Mouse (Mus musculus) cerebellum, postnatal 25 days (tissue): ENCODE results near the gene Tmem150c.

ENCODE experiments used
- DNase-seq, 2 experiments: peaks; one replicate each; pipeline ENCODE4 v3.0.0; 2021; ENCODE audit warnings: mixed read lengths in 2 of 2

Gene Tmem150c

GRCm38 (mm10) chr5:100096955-100097354 is 62.7 kb downstream of the Tmem150c start:
- no peak for DNase-seq

- peak; percentile 53 to 67 for DNase-seq
Observed at GRCm38 (mm10) chr5:100091602-100092001, 68.0 kb downstream of the Tmem150c start.

DNA sequence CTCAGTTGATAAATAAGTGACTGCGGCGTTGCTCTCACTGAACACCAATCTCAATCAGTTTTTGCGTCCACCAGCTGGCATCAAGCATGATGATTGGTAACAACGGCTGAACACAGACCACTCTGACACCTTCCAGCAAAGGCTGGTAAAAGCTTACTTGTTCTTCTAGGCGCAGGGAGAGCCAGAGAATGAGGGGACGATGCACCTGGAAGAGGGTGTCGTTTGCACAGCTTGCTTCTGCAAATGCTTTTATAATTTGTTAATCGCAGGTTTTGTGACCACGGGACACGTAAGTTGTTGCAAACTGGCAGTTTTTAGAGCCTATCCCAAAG is 68.4 kb downstream of the Tmem150c start:
- DNase-seq = no peak

GRCm38 (mm10) chr5:100090515-100091262 is 68.9 kb downstream of the Tmem150c start:
- no peak for DNase-seq

- no peak for DNase-seq
Observed at GRCm38 (mm10) chr5:100085097-100085496, 74.5 kb downstream of the Tmem150c start.

GRCm38 (mm10) chr5:100083953-100084562 is 75.5 kb downstream of the Tmem150c start:
- DNase-seq = no peak

DNA sequence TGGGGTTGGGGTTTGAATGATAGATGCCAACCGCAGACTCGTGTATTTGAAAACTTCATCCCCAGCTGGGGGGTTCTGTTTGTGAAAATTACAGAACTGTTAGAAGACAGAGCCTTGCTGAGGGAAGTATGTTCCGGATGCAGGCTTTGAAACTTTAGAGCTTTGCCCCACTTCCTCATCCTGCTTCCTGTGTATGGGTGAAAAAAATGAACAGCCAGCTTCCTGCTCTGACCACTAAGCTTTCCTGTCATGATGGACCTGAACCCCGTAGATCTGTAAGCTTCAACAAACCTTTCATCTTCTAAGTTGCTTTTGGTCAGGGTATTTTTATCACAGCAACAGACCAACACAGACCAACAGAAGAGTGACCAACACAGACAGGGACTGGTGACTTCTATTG is 77.6 kb downstream of the Tmem150c start:
- no peak for DNase-seq

DNA sequence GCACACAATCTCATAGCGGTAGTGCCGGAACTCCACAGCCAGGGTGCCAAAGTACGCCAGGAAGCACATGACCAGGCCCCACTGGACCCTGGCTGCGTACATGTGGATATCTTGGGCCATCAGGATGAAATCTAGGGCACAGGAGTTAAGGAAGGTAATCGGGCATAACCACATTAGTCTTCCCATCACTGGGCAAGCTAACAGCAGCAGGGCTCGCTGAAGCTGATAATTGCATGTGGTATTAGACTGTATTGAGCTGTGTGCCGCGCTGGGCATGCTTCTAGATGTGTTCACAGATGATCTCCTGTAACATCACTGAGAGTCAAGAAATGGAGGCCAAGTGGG is 79.7 kb downstream of the Tmem150c start:
- no peak for DNase-seq

GRCm38 (mm10) chr5:100079040-100079930 is 80.3 kb downstream of the Tmem150c start:
- peak; percentile 56 for DNase-seq

GRCm38 (mm10) chr5:100074571-100074970 is 85.0 kb downstream of the Tmem150c start:
- DNase-seq = peak; percentile 45 to 68

- no peak for DNase-seq
Observed at GRCm38 (mm10) chr5:100072557-100072956, 87.1 kb downstream of the Tmem150c start.

- DNase-seq = no peak
Observed at GRCm38 (mm10) chr5:100071541-100071940, 88.1 kb downstream of the Tmem150c start.

DNA sequence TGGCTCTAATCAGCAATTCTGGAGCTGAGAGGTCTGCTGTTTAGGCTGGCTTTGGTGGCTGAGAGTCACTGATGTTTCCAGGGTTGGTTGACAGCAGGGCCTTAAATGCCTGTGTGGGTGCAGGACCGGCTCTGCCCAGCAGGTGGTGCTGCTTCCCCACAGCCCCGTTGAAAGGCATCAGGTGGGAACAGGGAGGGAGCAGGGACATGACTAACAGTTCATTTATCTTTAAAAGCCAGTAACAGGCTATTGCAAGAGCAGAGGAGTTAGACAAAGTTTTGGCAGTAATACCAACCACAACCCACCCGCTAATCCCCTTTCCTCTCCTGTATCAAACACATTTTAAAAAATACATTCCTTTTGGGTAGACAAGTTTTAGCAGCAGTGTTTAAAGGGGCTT is 89.4 kb downstream of the Tmem150c start:
- DNase-seq = peak; percentile 90 to 91

DNA sequence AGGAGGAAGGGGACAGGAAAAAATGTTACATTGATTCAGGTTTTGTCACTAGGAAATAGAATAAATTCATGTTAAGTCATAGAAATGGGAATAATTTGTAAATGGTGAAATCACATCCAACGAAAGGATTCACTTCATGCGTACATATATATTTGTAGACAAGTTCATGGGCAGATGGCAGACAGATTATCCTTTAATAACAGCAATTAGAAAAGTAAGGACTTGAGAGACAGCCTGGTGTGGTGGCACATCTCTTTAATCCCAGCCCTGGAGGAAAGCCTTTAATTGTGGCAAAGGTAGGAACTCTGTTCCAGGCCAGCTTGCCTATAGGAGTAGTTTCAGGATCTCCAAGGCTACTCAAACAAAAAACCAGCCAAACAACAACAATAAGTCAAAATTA is 90.1 kb downstream of the Tmem150c start:
- DNase-seq = no peak

DNA sequence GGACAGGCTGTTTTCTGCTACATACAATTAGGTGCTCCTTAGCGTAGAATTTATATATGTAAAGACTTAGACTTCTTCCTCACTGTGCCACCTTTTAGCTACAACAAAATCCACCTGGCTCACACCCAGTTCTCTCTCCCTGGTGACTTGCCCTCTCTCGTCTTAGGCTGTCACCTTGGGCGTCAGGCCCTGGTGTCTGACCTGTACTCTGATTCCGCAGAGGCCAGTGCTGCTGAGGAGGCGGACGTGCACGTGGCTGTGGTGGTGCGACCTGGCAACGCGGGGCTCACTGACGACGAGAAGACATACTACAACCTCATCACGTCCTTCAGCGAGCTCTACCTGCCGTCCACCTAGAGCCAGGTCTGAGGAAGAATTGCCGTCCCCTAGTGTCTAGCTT is 92.0 kb downstream of the Tmem150c start:
- no peak for DNase-seq

- no peak for DNase-seq
Observed at GRCm38 (mm10) chr5:100060876-100061275, 98.7 kb downstream of the Tmem150c start.

DNA sequence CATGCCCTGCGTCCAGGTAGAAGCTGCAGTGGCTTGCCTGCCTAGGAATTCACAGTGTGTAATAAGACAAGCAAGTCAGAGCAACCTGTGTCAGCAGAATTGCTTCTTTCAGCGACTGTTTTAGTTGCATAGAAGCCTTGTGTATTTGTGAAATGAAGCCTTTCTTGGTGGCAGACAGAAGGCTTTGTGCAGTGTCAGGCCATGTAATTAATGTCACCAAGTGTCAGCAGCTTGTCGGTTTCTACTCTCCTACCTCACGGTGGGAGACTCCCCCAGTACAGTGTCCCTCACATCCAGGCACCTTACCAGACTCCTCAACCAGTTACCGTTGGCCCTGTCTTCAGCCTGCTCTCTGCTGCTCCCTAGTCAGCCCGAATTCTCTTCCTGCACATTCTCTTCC is 100.3 kb downstream of the Tmem150c start:
- DNase-seq = no peak

DNA sequence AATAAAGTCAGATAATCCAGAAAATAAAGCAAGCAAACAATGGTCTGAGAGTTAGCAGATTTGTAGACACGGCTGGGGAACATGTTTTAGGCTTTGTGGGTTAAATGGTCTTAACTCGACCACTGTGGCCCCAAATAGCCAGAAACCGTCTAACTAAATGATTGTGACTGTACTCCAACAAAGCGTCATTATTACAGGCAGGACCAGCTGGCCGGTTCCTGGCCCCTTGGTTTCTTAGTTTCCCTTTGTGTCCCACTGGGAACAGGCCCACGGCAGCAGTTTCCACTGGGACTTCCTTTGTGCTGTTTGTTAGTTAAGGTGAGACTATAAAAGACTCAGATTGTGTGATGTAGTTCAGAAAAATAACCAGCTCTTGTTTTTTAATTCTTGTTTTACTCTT is 100.9 kb downstream of the Tmem150c start:
- no peak for DNase-seq

- DNase-seq = no peak
Observed at GRCm38 (mm10) chr5:100057461-100058209, 102.0 kb downstream of the Tmem150c start.

DNA sequence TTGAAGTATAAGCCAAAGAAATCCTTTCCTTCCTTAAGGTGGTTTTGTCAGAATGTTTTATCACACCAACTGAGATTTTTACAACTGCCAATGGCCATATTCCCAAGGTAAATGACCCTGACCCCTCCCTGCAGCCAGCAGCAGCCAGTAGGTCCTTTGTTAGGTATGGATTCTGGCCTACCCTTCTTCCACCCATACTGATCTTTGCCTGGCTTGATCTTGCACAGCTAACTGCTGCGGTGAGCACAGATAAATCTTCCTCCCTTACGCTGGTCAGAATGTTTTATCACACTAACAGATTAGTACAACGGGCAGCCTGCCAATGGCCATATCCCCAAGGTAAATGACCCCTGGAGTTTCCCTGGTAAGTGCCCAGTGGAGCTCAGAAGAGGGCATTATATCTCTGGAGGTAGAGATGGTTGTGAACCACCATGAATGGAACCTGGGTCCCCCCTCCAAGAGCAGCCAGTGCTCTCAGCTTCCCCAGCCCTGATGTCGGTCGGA is 103.7 kb downstream of the Tmem150c start:
- no peak for DNase-seq

DNA sequence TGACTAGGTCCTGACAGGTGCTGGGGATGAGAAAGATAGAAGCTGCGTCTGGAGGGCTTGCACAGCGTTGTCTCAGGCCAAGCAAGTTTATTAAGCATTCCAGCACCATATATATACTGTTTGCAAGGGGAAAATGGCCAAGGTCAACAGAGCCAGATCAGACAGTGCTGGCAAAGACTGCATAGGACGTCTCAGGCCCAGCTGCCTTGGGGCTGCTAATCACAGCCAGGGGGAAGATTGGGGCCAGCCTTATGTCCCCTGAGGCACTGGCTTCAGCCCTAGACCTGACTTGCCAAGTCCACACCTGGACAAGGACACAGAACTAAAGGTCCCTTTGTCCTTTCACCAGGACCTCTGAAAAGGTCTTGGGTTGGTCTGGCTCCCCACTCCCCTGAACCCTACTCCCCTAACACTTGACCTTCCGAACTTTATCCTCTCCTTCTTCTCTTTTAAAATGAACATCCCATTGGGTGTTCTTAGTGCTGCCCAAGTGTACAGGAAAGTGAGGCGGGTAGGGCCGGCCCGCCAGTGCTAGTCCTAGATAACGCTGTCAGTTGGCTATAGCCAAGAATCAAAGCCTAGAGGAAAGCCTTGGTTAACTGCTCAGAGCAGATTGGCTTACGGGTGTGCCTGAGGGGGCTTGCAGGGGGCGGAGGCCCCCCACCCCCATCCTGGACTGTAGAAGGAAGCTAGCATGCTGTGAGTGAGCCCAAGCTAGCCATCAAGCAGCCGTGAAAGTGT is 104.6 kb downstream of the Tmem150c start:
- DNase-seq = no peak

- no peak for DNase-seq
Observed at GRCm38 (mm10) chr5:100052728-100053127, 106.9 kb downstream of the Tmem150c start.
